Mouse (Mus musculus) kidney, postnatal 0 days (tissue): Measurements from ENCODE around the gene Zdhhc11. TPM values are rescaled to one million over a fixed set of nuclear protein-coding genes. Genes with fewer than 3 reads are reported as not detected.

ENCODE experiments used
- ATAC-seq: fragments of 200-750 bp; cut with Nextera tagmentation; replicated peaks from 2 replicates; pipeline ENCODE4 v1.8.0; 2017; ENCODE audit warnings: low read depth, moderate number of reproducible peaks, moderate TSS enrichment, moderate library complexity; ENCODE audit not compliant: low FRiP score
- DNase-seq: peaks from one replicate; pipeline ENCODE4 v3.0.0-alpha.2; 2016; ENCODE audit warnings: low spot score
- H3K27ac ChIP-seq: fragments of 300-500 bp; sonication (generic); 2 replicates; pipeline ENCODE4 v1.5.1; 2014; ENCODE audit warnings: mild to moderate bottlenecking
- H3K27me3 ChIP-seq: fragments of 300-500 bp; sonication (generic); 2 replicates; pipeline ENCODE4 v1.6.1; 2014; ENCODE audit warnings: low read length, mixed read lengths; ENCODE audit not compliant: insufficient read depth
- H3K36me3 ChIP-seq: fragments of 300-500 bp; sonication (generic); 2 replicates; pipeline ENCODE4 v1.6.1; 2014; ENCODE audit warnings: low read length, mixed read lengths; ENCODE audit not compliant: insufficient read depth
- H3K4me1 ChIP-seq: fragments of 300-500 bp; sonication (generic); replicated peaks from 2 replicates; pipeline ENCODE4 v1.6.1; 2014; ENCODE audit warnings: antibody characterized with exemption, low read length, mixed read lengths; ENCODE audit not compliant: insufficient read depth
- H3K4me2 ChIP-seq: fragments of 300-500 bp; sonication (generic); 2 replicates; pipeline ENCODE4 v1.6.1; 2014; ENCODE audit warnings: mild to moderate bottlenecking, low read length, moderate library complexity, mixed read lengths
- H3K4me3 ChIP-seq: fragments of 300-500 bp; sonication (generic); replicated peaks from 2 replicates; pipeline ENCODE4 v1.5.1; 2014; ENCODE audit warnings: low read depth, low read length
- H3K9ac ChIP-seq: fragments of 300-500 bp; sonication (generic); 2 replicates; pipeline ENCODE4 v1.6.1; 2014; ENCODE audit warnings: low read depth, low read length
- H3K9me3 ChIP-seq: fragments of 300-500 bp; sonication (generic); replicated peaks from 2 replicates; pipeline ENCODE4 v1.6.1; 2016; ENCODE audit warnings: low read length, inconsistent platforms, mixed read lengths
- CTCF ChIP-seq: IDR thresholded peaks from 2 replicates; pipeline ENCODE4 v1.5.1; 2016; ENCODE audit warnings: antibody characterized with exemption, low read depth, mild to moderate bottlenecking, moderate library complexity
- WGBS: fragments of 180-500 bp; shearing (Covaris S2); extraction: QIAGEN DNeasy Blood & Tissue Kit; methylation state at CpG from one replicate; pipeline ENCODE4 v1.1.7; 2014; 5-methylcytosine and 5-hydroxymethylcytosine counted together
- polyA plus RNA-seq: library from polyadenylated mRNA; unstranded; fragments of >200 nt; fragmentation: Nextera tagmentation; extraction: Ambion mirVana; gene quantifications from 2 replicates; pipeline ENCODE4 v1.2.1, GENCODE M21; 2015

Zdhhc11 gene
- not detected in 2 replicates for polyA plus RNA-seq

DNA sequence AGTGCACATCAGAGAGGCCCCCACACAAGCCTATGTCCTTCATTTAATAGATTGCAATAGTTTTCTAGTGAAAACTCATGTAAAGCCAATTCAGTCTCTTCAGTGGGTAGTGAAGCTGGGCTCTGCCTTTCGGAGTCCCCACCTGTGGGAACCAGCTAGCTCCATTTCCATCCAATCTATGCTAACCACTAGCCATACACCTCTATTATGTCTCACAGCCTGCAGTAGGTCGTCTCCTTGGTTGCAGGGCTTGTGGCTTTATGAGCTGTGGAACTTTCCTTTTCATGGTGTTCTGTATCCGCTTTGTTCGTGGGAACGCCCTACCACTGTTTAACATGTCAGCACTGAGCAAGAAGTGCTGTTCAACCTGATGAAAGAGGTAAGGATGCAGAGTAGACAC is at the start of gene Zdhhc11:
Gene Zdhhc11, plus strand, starts transcription at position 301 of the 400 bp plus-strand sequence.
- WGBS = 82% methylated on average over 5 of the region's 5 CpGs
- no peak for TF ChIP-seq CTCF

DNA sequence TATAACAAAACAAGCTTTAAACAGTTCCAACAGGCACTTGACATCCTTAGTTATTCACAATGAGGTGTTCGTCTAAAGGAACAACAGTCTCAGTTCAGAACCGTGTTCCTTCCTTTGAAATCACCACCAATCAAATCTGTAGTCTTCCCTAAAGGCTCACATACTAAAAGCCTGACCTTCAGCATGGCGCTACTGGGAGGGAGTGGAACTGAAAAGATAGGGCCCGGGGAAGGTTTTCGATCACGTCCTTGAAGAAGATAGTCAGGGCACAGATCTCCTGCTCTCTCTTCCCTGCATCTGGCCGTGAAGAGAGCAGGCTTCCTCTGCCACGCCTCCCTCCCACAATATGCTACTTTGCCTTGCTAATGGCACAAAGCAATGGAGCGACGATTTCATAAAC is 31.4 kb upstream of the Zdhhc11 start:
- 0 out of 2 replicates have a peak, but pooled peaks cover 9% of the 10 kb centered on the region for H3K36me3 ChIP-seq
- no peak overlapping the region for H3K4me2 ChIP-seq
- ATAC-seq = no peak
- H3K27ac ChIP-seq = no peak overlapping the region
- H3K27me3 ChIP-seq = no peaks in the 10 kb centered on the region
- H3K9ac ChIP-seq = no peak overlapping the region
- DNase-seq = no peak
- no peaks in the 10 kb centered on the region for H3K4me1 ChIP-seq
- WGBS = 91% methylated on average over 10 of the region's 10 CpGs
- no peak for TF ChIP-seq CTCF
- H3K9me3 ChIP-seq = no peaks in the 10 kb centered on the region
- no peak overlapping the region for H3K4me3 ChIP-seq

More for the DNA sequence above, at the start of gene Zdhhc11:
- Histone ChIP-seq H3K4me2 (no peak within 1 kb of the TSS), H3K9ac (no peak within 1 kb of the TSS), H3K27ac (no peak within 1 kb of the TSS), H3K9me3 (no peaks in the 10 kb centered on the region), H3K4me1 (no peaks in the 10 kb centered on the region), H3K27me3 (no peaks in the 10 kb centered on the region), H3K4me3 (no peak within 1 kb of the TSS), H3K36me3 (peaks cover 28% of the 10 kb centered on the region)
- no peak for ATAC-seq
- DNase-seq = no peak

DNA sequence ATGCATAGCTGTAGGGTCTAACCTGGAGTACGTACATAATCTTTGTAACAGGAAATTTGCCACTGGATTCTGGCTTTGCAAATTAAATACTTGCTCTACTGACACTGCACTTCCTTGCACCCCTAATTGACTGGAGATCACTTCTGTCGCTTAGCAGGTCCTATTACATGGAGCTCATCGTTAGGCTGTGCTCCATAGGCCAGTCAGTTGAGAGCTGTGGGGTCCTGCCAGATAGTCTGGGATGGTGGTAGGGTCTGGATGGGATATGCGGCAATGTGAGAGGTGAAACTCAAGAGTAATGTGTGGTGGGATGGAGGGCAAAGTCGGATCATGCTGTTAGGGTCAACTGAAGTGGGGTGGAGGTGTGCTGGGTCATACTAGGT is 26.7 kb upstream of the Zdhhc11 start:
- DNase-seq = no peak
- H3K4me1 ChIP-seq = 0 out of 2 replicates have a peak, but pooled peaks cover 5% of the 10 kb centered on the region
- WGBS = 13% methylated on average over 5 of the region's 5 CpGs
- peak; percentile 6; the same call in 1 of the 2 replicates for ATAC-seq
- H3K27me3 ChIP-seq = no peaks in the 10 kb centered on the region
- H3K4me3 ChIP-seq = peak overlapping the region; percentile 78
- peak overlapping the region; percentile 76 for H3K4me2 ChIP-seq
- H3K27ac ChIP-seq = no peak overlapping the region
- no peak for TF ChIP-seq CTCF
- peaks cover 5% of the 10 kb centered on the region; the same call in 1 of the 2 replicates for H3K36me3 ChIP-seq
- H3K9me3 ChIP-seq = no peaks in the 10 kb centered on the region
- H3K9ac ChIP-seq = peak overlapping the region; percentile 66

DNA sequence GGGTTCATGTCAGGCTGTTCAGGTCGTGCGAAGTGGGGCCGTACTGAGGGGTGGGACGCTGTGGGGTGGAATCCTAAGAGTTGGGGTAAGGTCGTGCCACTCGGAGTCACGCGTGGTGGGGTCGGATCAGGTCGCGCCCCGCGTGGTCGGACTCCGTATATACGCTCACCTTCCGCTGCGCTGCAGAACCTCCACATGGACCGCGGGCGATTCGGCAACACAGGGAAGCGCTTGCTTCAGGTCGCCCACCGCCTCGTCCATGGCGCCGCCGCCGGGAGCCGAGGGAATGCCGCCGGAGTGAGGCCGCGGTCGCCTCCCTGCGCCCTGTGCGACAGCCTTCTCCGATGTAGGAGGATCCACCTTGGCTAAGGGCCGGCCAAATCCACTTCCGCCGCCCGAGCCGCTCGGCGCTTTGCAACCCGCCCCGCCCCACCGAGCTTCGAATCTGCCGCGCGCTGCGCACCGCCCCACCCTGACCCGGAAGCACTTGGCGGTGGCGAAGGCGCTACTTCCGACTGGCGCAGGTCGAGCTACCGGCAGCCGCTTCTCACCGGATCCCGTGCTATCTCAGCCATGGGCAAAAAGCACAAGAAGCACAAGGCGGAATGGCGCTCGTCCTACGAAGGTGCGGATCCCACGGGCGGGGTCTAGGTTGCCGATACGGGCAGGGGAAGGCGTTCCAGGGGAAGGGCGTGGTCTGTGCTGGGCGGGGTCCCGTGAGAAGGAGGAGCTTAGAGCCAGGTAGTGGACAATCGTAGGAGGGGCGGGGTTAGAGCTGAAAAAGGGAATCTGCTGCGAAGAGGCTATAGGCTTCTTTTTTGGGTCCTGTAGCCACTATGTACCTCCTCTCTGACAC is 26.1 kb upstream of the Zdhhc11 start, which contains the start of the genes Trip13 and Brd9:
Gene Trip13, minus strand, starts transcription at position 464 of the 856 bp plus-strand sequence.
Gene Brd9, plus strand, starts transcription at position 491 of the 856 bp plus-strand sequence.
- peak within 1 kb of the TSS; percentile 66 for H3K9ac ChIP-seq
- no peaks in the 10 kb centered on the region for H3K9me3 ChIP-seq
- H3K4me2 ChIP-seq = peak within 1 kb of the TSS; percentile 76
- under 1% methylated on average over 77 of the region's 82 CpGs for WGBS
- ATAC-seq (peak; percentile 96), DNase-seq (peak; percentile 94)
- H3K4me1 ChIP-seq = 0 out of 2 replicates have a peak, but pooled peaks cover 5% of the 10 kb centered on the region
- peaks cover 11% of the 10 kb centered on the region for H3K36me3 ChIP-seq
- H3K27ac ChIP-seq = peak within 1 kb of the TSS; percentile 88
- no peak for TF ChIP-seq CTCF
- peak within 1 kb of the TSS; percentile 78 for H3K4me3 ChIP-seq
- no peaks in the 10 kb centered on the region for H3K27me3 ChIP-seq

DNA sequence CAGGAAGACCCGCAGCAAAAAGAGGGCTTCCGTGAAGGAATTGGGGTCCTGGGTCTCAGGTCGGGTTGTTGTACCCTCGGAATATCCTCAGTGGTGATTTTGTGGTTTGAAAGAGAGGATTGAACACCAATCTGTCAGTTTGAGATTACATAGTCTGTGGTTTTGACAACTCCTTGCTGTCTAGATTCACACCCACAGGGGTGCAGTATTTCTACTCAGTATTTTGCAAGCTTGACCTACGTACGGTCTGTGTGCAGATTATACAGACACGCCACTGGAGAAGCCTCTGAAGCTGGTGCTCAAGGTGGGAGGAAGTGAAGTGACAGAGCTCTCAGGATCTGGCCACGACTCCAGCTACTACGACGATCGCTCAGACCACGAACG is 25.5 kb upstream of the Zdhhc11 start:
- Histone ChIP-seq H3K27ac (peak overlapping the region; percentile 88), H3K9ac (peak overlapping the region; percentile 66), H3K4me3 (peak overlapping the region; percentile 78), H3K4me2 (peak overlapping the region; percentile 76), H3K4me1 (0 out of 2 replicates have a peak, but pooled peaks cover 5% of the 10 kb centered on the region), H3K9me3 (no peaks in the 10 kb centered on the region), H3K27me3 (no peaks in the 10 kb centered on the region), H3K36me3 (peaks cover 16% of the 10 kb centered on the region)
- DNase-seq (no peak), ATAC-seq (0 out of 2 replicates have a peak, but pooled peaks have one; percentile 8)
- WGBS = 37% methylated on average over 13 of the region's 13 CpGs
- TF ChIP-seq CTCF = no peak

DNA sequence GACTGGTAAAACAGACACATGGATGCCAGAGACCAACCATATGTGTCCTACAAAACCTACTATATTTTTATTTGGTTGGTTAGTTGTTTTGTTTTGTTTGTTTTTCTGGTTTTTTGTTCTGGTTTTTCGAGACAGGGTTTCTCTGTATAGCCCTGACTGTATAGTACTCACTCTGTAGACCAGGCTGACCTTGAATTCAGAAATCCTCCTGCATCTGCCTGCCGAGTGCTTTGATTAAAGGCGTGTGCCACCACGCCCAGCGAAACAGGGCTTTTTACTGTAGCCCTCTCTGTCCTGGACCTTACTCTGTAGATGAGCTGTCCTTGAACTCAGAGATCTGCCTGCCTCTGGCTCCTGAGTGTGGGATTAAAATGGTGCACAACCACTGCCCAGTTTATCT is 24.6 kb upstream of the Zdhhc11 start:
- no peak for TF ChIP-seq CTCF
- H3K27ac ChIP-seq = no peak overlapping the region
- no peak overlapping the region for H3K4me3 ChIP-seq
- ATAC-seq (no peak), DNase-seq (no peak)
- WGBS = 96% methylated on average over 5 of the region's 5 CpGs
- H3K4me1 ChIP-seq = 0 out of 2 replicates have a peak, but pooled peaks cover 5% of the 10 kb centered on the region
- no peaks in the 10 kb centered on the region for H3K27me3 ChIP-seq
- H3K36me3 ChIP-seq = peaks cover 23% of the 10 kb centered on the region
- no peaks in the 10 kb centered on the region for H3K9me3 ChIP-seq
- no peak overlapping the region for H3K4me2 ChIP-seq
- H3K9ac ChIP-seq = no peak overlapping the region
